Mouse (Mus musculus) megakaryocyte, embryonic 14.5 days (primary cell): ENCODE results near the gene Hoxd3.

Experiments
- FLI1 ChIP-seq: IDR thresholded peaks from 2 replicates; pipeline ENCODE4 v1.6.1; 2012; ENCODE audit warnings: low read length, inconsistent platforms, mixed read lengths
- GATA1 ChIP-seq: IDR thresholded peaks from 3 replicates; pipeline ENCODE4 v1.6.1; 2012; ENCODE audit warnings: mixed read lengths, low read length, inconsistent platforms, borderline replicate concordance

- no peak for TF ChIP-seq GATA1
- no peak for TF ChIP-seq FLI1
Observed at GRCm38 (mm10) chr2:74679596-74679971, 32.1 kb upstream of the Hoxd3 start.
